Mouse (Mus musculus) bone marrow, adult 2 months (tissue): ENCODE data around the gene Muc3.

Experiments
- CTCF ChIP-seq: fragments of 200-500 bp; IDR thresholded peaks from 2 replicates; pipeline ENCODE4 v1.5.1; 2011; ENCODE audit warnings: low read length, control low read depth; ENCODE audit not compliant: control insufficient read depth, insufficient read depth
- POLR2A ChIP-seq: fragments of 200-500 bp; IDR thresholded peaks from 2 replicates; pipeline ENCODE4 v1.6.1; 2011; ENCODE audit warnings: low read depth, mild to moderate bottlenecking, control low read depth, low read length, borderline replicate concordance; ENCODE audit not compliant: control insufficient read depth

DNA sequence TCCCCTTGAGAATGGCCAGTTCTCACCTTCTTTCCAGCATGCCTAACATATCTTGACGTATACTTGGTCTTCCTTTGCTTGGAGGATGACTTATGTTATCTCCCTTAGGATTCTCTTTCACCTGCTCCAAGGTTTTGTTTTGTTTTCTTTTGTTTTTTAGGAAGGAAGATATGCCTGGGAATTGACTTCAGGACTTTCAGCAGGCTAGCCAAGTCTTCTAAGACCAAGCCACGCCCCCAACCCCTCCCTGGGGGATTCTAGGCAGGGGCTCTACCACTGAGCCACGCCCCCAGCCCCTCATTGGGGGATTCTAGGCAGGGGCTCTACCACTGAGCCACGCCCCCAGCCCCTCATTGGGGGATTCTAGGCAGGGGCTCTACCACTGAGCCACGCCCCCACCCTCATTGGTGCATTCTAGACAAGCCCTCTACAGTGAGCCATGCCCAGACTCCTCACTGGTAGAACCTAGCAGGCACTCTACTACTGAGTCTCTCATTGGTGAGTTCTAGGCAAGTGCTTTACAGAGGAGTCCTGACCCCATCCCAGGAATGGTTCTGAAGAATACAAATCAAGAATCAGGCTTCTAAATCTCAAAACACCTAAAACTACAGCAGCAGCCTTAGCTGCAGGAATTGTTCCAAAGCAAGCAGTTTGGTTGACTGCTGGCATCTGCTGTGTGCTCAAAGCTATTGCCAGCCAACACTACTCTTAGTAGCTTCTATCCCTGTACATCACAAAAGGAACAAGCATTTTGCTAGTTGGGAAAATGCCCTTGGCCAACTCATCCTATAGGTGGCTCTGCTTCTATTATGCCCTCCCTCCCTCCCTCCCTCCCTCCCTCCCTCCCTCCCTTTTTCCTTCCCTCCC is 37.3 kb downstream of the Muc3 start:
- no peak for TF ChIP-seq CTCF
- no peak for TF ChIP-seq POLR2A
